Mouse (Mus musculus) left cerebral cortex, adult 18-20 months (tissue): ENCODE results near the gene Mgat5. TPM values are rescaled to one million over a fixed set of nuclear protein-coding genes. Genes with fewer than 3 reads are reported as not detected.

Experiments used
- DNase-seq, 2 experiments: peaks; one replicate each; pipeline ENCODE4 v3.0.0; 2021 to 2022; ENCODE audit warnings: low spot score in 2 of 2, mixed read lengths in 1 of 2
- total RNA-seq, 2 experiments: library from RNA; stranded (reverse); gene quantifications; 2 replicates each; pipeline ENCODE4 v1.2.3; 2021

Gene Mgat5
- total RNA-seq, 2 experiments from 2014 or later: 70.4 to 74.1 TPM

GRCm38 (mm10) chr1:127484188-127484587, 279.4 kb downstream of the Mgat5 start:
- DNase-seq: no peak

GRCm38 (mm10) chr1:127484826-127485225, 280.0 kb downstream of the Mgat5 start:
- DNase-seq: peak; percentile 55 to 65

DNA sequence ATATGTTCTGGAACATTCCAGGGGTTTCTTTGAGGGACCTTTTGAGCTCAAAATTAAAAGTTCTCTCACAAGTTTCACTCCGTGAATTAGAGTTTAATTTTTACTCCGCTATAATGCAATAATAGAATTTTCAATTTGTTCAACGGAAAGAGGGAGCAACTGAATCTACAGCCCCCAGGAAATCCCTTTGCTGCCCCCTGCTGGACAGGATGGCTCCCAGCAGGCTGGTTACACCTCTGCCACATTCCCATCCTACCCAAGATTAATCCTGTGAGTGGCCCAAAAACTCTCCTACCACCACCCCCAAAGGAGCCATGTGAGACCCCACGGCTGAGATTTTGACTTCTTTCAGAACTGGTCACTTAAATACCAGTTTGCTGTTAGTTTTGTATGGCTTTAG, 282.3 kb downstream of the Mgat5 start:
- DNase-seq: peak; percentile 51 to 76

DNA sequence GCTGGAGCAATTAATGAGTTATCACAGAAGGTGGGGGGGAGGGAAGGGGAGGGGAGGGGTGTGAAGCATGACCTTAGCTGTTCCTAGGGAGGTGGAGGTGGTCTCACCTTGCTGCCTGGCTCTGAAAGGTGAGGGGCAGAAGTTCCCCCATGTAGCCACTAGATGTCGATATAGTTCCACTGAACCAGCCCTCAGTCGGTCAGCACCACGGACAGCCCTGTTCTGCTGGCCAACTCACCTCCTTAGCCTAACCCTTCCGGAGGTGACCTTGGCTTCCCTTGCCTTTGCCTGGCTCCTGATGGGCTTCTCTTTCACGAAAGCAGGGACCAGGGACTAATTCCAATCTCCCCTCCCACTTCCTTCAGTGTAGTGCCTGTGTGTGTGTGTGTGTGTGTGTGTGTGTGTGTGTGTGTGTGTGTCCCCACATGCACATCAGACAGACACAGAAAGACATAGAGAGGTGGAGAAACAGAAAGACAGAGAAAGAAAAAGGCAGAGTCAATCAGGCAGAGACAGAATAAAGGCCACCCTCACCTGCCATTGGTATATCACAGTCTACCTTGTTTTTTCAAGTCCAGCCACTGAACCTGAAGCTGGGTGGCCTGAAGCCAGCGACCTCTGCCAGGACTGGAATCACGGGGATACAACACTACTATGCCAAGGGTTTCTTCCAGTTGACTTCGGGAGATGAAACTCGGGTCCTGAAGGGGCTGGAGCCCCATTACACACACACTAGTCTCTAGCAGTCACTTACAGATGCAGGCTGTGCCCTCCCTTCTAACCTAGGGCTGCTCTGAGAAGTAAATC, 292.1 kb downstream of the Mgat5 start:
- DNase-seq: peak; percentile 32 to 47

- no peak for DNase-seq
These were observed 293.9 kb downstream of the Mgat5 start for GRCm38 (mm10) chr1:127498746-127499145.

DNA sequence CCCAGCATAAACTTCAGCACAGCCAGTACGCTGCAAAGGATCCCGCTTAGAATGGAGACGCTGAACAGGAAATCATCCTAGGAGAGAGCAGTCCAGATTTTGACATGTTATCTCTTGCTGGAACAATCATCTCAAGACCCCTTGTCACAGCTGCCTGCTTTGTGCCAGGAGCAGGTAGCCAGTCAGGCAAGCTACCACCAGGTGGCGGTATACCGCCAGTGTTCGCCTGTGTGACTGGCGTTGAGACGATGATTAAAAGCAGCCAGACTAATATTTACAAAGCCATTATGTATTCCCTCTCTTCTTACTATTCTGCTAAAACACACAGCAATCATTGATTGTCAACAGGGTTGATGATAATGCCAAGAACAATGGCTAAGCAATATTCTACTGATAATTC, 295.4 kb downstream of the Mgat5 start:
- DNase-seq: peak; percentile 82 to 91

DNA sequence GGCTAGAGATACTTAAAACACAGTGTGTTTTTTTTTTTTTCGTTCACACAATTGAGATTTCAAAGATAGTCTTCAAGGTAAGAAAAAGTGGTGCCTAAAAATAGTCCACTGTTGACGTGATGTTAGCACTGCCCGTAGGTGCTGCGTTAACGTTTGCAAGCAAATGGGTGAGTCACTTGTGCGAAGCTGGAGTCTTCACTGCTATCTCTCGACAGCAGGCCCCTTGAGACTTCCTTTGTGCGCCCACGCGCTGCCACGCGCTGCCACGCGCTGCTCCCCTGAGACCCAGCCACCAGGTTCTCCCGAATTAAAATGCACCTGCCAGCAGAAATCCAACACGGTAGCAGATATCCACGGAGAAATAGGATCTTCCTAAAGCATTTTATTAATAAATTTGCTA, 295.9 kb downstream of the Mgat5 start:
- DNase-seq: no peak

DNA sequence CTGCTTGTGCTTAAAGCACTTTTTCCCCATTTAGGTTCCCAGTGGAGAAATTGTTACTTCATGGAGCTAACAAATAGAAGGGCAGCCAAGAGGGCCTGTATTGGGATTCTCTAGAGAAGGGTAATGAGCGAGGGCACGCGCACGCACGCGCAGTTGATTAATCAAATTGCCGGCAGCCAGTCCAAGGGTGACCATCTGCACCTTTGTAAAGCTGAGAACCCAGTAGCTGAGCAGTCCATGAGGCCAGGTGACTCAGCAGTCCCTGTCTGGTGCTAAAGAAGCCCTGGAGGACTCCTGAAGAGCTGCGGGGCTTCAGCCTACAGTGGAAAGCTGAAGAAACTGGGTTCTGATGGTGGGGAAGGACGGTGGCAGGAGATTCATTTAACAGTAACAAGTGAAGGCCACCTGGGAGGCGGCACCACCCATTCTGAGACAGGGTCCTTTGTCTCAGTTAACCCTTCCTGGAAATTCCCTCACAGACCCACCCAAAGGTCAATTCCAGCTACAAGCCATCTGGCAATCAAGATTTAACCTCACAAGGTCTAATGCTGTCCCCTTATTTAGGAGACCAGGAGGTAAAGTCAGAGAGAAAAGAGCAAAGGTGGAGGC, 302.3 kb downstream of the Mgat5 start:
- DNase-seq: no peak

DNA sequence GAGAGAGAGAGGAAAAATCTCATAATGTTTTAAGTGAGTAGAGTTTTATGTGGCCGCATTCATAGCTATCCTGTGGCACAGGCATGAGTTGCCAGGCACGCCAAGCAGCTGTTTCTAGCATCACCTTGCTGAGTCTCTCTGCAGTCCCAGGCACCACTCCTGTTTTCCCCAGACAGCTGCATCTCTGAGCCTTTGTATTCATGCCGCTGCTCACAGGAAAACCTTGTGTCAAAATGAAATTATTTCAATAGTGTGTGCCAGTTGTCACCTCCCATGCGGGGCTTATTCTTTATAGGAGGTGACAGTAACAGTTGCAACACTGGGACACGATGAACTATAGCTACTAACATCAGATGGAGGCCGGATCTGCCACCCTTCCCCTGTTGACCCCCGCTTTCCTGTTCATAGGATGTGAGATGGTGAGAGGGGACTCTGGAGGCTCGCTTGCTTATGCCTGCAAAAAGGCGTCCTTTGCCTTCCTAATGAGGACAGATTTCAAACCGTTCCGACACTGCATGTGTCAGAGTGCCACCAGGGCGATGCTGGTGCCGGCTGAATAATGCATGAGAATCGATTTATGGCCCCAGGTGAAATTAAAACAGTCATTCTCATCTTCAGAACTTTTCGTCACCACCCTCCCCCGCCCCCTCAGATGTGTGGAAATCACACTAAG, 303.4 kb downstream of the Mgat5 start:
- no peak for DNase-seq

- DNase-seq: no peak
These were observed 304.1 kb downstream of the Mgat5 start for GRCm38 (mm10) chr1:127508921-127509320.

DNA sequence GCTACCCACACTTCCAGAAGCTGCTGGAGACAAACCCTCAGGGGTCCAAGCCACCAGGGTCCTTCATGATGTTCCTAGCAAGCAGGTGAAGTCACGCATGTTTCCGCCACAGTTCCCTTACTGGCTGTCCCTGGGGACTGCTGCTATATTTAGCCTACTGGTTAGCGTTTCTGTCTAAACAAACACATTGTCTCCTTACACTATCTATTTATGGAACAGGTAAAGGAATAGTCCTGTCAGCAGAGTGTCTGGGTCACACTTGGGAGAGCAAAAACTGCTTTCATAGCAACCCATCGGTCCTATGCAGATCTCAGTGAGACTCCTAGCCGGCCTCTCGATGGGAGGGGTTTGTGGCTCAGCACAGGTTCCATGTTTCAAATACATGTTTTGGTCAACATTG, 306.5 kb downstream of the Mgat5 start:
- DNase-seq: no peak

DNA sequence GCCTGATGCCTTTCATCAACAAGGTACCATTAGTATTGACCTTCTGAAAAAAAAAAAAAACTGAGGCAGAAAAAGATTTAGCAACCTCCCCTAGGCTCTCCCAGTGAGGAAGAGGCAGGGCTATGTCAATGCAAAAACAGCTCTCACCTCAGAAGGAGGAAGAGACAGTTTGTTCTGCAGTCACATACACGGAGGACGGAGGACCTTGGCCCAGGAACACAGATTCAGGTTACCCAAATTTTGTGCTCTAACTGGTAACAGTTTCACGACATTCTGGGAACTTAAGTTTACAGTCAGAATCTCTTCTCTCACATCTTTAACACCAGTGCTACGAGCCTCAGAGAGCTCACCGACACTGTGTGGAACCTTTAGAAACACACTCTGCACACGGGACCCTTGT, 307.9 kb downstream of the Mgat5 start:
- DNase-seq: no peak

DNA sequence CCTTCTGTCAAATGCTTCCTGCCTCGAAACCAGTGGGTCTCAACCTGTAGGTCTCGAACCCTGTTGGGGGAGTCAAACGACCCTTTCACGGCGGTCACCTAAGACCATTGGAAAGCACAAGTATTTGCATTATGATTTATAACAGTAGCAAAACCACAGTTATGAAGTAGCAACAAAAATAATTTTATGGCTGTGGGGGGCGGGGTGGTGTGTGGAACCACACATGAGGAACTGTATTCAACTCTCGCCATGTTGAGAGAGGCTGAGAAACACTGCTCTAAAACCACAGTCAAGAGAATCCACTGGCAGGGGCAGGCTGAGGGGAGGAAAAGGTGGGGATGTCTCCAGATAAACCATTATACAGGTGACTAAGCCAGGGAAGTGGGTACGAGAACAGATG, 308.3 kb downstream of the Mgat5 start:
- no peak for DNase-seq

GRCm38 (mm10) chr1:127513664-127514063, 308.8 kb downstream of the Mgat5 start:
- no peak for DNase-seq

- DNase-seq: no peak
These were observed 309.7 kb downstream of the Mgat5 start for GRCm38 (mm10) chr1:127514479-127514878.

DNA sequence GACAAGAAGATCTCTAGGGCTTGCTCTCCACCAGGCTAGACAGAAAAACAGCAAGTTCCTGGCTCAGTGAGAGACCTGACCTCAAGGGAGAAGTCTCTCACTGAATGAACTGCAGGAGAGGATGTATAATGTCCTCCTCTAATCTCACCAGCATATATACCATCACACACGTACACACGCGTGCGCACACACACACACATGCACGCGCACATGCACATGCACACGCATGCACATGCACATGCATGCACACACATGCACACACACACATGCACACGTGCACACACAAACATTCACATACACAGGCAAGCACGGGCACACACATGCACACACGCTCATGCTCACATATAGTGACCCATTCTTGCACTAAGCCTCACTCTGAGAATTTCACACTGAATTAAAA, 310.1 kb downstream of the Mgat5 start:
- no peak for DNase-seq

GRCm38 (mm10) chr1:127523364-127523763, 318.5 kb downstream of the Mgat5 start:
- DNase-seq: no peak

DNA sequence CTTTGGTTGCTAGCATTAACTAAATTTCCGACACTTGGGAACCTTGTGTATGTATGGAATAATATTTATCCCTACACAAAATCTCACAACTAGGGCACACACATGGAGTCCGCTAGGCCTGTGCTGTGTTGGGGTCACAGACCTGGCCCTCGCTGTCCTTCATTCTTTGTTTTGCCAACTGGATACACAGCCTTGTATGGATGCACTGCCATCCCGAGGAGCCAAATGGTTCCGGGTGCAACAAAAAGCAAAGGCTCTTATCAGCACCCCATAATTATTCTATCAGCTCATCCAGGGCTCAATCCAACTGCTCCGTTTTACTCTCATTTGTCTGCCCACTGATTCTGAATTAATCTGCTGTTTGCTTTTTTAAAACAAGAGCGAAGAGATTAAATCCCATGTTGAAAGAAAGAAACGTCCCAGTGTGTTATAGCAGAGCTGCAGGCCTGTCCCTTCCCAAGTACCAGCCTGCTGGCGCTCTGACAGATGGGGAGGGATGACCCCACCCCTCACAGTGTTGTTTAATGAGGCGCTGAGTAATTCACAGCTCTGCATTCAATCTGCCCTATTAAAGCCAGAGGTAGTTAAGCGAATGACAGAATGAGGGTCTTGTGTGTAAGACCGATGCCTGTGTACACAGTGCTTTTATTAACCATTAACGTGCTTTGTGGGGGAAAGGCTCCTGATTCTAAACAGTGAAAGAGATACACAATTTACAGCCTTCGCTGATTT, 326.2 kb downstream of the Mgat5 start:
- DNase-seq: no peak

DNA sequence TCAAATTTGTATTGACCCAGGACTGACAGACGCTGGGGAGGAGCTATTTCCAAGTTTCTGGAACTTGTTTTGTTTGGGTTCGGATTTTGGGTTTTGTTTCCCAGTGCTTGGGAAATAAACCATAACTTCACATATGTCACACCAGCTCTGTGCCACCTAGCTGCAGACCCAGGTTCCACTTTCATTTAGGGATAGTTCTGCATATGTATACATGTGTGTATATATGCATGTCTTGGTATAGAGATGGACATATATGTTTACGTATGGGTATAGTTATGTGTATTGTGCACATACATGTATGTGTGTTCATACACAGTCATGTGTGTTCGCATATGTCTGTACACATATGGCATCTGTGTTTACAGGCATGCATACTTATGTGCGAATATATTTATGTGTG, 326.9 kb downstream of the Mgat5 start:
- no peak for DNase-seq

- no peak for DNase-seq
These were observed 331.6 kb downstream of the Mgat5 start for GRCm38 (mm10) chr1:127536448-127536847.

- DNase-seq: peak; percentile 5 to 14
These were observed 332.6 kb downstream of the Mgat5 start for GRCm38 (mm10) chr1:127537204-127538038.
